Mouse (Mus musculus) 3134 (cell line): ENCODE measurements around the gene Wdr83os.
"Not testable (repeated sequence)": the region's sequence is repeated elsewhere in the genome, so short reads cannot be mapped to it uniquely, and the experiment has no call there.

Experiments
- DNase-seq: peaks from one replicate; pipeline ENCODE4 v3.0.0-alpha.2; 2011; ENCODE audit warnings: low spot score; ENCODE audit not compliant: insufficient read length; ENCODE audit errors: extremely low read depth

The Wdr83os gene

GRCm38 (mm10) chr8:85072364-85072929 is 8.1 kb upstream of the Wdr83os start:
- DNase-seq: peak; percentile 32

GRCm38 (mm10) chr8:85073041-85073612 is 7.4 kb upstream of the Wdr83os start:
- DNase-seq: no peak

- DNase-seq: no peak
Measured at GRCm38 (mm10) chr8:85074167-85074566, 6.4 kb upstream of the Wdr83os start.

GRCm38 (mm10) chr8:85074617-85075016 is 5.9 kb upstream of the Wdr83os start:
- no peak for DNase-seq

- peak; percentile 41 for DNase-seq
Measured at GRCm38 (mm10) chr8:85076001-85076400, 4.5 kb upstream of the Wdr83os start.

GRCm38 (mm10) chr8:85076993-85077392 is 3.5 kb upstream of the Wdr83os start:
- DNase-seq: no peak

GRCm38 (mm10) chr8:85080214-85080531 is 367 bp upstream of the Wdr83os start:
- DNase-seq: no peak

GRCm38 (mm10) chr8:85081216-85081555 is 646 bp downstream of the Wdr83os start, which contains the start of gene Wdr83:
TSS of gene Wdr83 (minus strand) at chr8:85081306.
- DNase-seq: no peak

- not testable (repeated sequence) for DNase-seq
Measured at GRCm38 (mm10) chr8:85082169-85082568, 1.6 kb downstream of the Wdr83os start.

- DNase-seq: peak; percentile 76
Measured at GRCm38 (mm10) chr8:85083108-85083813, 2.7 kb downstream of the Wdr83os start, which contains the start of gene Man2b1. TSS of gene Man2b1 (plus strand) at chr8:85083270.

- no peak for DNase-seq
Measured at GRCm38 (mm10) chr8:85084633-85085032, 4.1 kb downstream of the Wdr83os start.

GRCm38 (mm10) chr8:85086238-85086637 is 5.7 kb downstream of the Wdr83os start:
- no peak for DNase-seq

- no peak for DNase-seq
Measured at GRCm38 (mm10) chr8:85088771-85089170, 8.2 kb downstream of the Wdr83os start.

GRCm38 (mm10) chr8:85090856-85091255 is 10.3 kb downstream of the Wdr83os start:
- no peak for DNase-seq

GRCm38 (mm10) chr8:85091526-85092090 is 11.1 kb downstream of the Wdr83os start:
- no peak for DNase-seq

GRCm38 (mm10) chr8:85095051-85095450 is 14.5 kb downstream of the Wdr83os start:
- DNase-seq: no peak

GRCm38 (mm10) chr8:85095566-85095965 is 15.0 kb downstream of the Wdr83os start:
- no peak for DNase-seq

- no peak for DNase-seq
Measured at GRCm38 (mm10) chr8:85096196-85096595, 15.7 kb downstream of the Wdr83os start.

GRCm38 (mm10) chr8:85096850-85097249 is 16.3 kb downstream of the Wdr83os start:
- no peak for DNase-seq

- DNase-seq: no peak
Measured at GRCm38 (mm10) chr8:85100076-85100665, 19.6 kb downstream of the Wdr83os start.

- no peak for DNase-seq
Measured at GRCm38 (mm10) chr8:85113241-85113640, 32.7 kb downstream of the Wdr83os start.
